Mouse (Mus musculus) heart, adult 2 months (tissue): ENCODE data around the gene Gm45716.

Source experiments
- CTCF ChIP-seq: fragments of 200-600 bp; IDR thresholded peaks from 2 replicates; pipeline ENCODE4 v1.8.1; 2022; ENCODE audit warnings: antibody characterized with exemption, mild to moderate bottlenecking, moderate library complexity
- EP300 ChIP-seq: fragments of 200-500 bp; IDR thresholded peaks from 2 replicates; pipeline ENCODE4 v1.6.1; 2011; ENCODE audit warnings: low read depth, low read length, control low read depth; ENCODE audit not compliant: insufficient read depth
- POLR2A ChIP-seq: fragments of 200-500 bp; IDR thresholded peaks from 2 replicates; pipeline ENCODE4 v1.6.1; 2011; ENCODE audit warnings: mild to moderate bottlenecking, low read depth, low read length, control low read depth; ENCODE audit not compliant: insufficient read depth

DNA sequence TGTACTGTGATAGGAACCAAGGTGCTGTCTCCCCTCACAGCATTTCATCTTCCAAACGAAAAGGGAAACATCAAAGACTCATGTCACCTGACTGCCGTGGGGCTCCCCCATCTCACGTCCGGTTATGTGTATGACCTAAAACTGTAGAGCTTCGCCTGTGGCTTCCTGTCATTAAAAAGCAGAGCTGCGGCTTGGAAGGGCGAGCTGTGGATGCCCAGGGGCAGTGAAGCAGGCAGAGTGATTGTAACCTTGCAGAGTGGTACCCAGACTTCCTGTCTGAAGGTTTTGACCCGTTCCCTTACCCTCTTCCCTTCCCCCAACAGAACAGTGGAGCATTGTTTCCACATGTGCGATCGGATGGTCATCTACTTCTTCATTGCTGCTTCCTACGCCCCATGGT lies 76.7 kb downstream of the Gm45716 start:
- no peak for TF ChIP-seq EP300
- no peak for TF ChIP-seq CTCF
- no peak for TF ChIP-seq POLR2A
